Mouse (Mus musculus): ENCODE results near the gene Vmn2r24.
"Not testable (repeated sequence)": the region's sequence is repeated elsewhere in the genome, so short reads cannot be mapped to it uniquely, and the experiment has no call there.

Vmn2r24 gene

DNA sequence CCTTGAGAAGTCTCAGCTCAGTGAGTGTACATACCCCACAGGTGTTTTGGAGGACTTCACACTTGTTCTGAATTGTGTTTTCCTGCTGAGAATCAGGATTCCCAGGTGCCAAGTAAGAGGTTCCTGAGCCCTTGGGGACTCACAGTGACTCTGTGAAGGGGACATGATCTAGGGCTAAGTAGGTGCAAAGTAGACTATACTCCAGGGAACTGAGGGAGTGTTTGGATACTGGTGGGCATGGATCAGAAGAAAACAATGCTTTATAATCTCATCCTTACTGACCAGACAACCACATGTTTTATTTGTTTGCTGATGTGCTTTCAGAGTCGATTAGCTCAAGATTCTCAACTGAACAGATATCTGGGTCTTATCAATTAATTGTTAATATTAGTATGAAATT is at the start of gene Vmn2r24:
Vmn2r24 (plus strand) TSS at position 301 of the 400 bp plus-strand sequence.
- DNase-seq (ENCODE audit: extremely low spot score, low read depth, low spot score): no peak

DNA sequence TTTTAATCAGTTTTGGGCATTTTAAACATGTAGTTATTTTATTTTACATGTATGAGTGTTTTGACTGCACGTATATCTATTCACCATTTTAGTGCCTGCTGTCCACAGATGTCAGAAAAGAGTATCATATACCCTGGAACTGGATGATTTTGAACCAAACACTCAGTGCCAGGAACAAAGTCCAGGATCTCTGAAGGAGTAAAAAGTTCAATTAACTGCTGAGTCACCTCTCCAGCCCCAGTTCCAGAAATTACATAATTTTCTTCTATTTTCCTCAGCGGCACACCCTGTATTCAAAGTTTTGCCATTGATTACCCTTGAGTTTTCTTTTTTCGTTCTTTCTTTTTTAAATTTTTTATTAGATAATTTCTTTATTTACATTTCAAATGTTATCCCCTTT is 8.6 kb upstream of the Vmn2r24 start:
- DNase-seq (ENCODE audit: extremely low spot score, low read depth, low spot score): no peak

DNA sequence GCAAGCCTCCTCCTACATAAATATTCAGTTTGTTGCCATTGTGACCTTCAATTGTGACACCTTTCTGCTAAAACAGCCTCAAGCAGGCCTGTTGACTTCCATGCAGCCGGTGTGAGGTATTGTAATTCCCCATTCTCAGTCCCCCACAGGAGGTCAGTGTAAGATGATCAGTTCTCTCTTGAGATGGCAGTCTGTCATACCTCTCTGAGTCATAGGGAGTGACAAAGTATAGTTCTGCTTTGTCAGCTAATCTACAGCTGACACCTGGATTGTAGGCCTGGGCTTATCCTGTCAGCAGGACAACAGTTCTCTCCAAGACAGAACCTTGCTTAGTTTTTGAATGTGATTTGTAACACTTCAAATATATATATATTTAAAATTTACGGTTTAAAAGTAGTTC is 6.2 kb downstream of the Vmn2r24 start:
- no peak for DNase-seq (ENCODE audit: extremely low spot score, low read depth, low spot score)

DNA sequence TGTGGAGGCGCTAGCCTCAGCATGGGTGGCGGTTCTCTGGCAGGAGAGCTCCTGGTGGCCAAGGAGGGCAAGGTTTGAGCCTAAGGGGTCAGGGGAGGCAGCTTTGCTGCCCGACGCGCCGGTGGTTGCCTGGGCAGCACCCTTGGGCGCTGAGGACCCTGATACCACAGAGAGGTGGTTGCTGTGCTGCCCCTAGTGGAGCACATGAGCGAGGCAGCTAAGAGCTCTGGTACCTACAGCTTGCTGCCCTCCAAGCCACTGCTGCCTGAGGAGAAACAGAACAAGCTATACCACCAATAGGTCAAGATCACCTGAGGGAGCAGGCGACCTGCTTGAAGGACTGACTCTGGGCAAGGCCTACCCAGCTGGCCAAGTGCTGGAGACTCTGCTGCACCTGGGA is 15.1 kb downstream of the Vmn2r24 start:
- DNase-seq (ENCODE audit: extremely low spot score, low read depth, low spot score): no peak

DNA sequence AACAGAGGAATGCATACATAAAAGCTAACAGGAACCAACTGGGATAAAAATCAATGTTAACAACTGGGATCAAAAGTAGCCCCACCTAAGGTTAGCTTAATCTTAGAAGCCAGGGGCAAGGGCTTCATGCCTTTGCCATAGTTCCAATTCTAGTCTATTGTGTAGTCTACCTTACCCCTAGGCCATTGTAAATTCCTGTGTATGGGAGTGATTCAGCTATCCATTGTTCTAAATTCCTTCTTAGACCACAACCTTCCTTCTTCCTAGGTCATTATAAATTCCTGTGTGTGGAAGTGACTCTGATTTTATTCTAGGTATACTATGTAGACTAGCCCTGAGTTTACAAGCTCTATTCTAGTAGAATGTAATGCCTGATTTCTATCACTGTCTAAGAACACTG is 31.6 kb downstream of the Vmn2r24 start:
- not testable (repeated sequence) for DNase-seq (ENCODE audit: extremely low spot score, low read depth, low spot score)

DNA sequence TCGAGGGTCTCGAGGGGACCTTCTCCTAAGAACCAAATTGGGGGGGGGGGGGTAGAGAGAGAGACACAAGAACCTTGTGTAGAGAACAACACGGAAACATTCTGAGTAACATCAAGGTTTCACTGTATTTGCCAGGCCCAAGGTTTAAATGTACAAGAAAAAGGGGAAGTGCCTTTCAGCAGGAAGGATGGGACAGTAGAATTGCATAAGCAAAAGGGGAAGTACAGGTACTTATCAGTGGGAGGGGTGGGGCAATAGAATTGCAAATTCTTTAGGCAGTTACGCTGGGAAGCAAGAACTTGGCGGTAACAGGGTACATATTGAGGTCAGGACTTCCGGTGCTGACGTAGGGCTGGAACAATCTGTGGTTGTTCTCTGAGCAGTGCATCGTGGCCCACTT is 41.3 kb downstream of the Vmn2r24 start:
- no peak for DNase-seq (ENCODE audit: extremely low spot score, low read depth, low spot score)

DNA sequence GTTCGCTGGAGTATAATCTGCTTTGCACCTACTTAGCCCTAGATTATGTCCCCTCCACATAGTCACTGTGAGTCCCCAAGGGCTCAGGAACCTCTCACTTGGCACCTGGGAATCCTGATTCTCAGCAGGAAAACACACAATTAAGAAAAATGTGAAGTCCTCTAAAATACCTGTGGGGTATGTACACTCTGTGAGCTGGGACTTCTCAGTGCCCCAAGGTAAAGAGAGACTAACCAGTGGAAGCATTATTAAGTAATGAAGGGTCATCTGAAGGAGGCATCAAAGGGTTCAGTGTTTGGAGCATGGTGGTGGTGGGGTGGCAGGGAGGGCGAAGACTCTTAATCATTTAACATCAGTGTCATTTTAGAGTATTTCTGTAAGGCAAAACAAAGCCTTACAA is 74.7 kb downstream of the Vmn2r24 start, which contains the start of gene Vmn2r25:
Vmn2r25 (minus strand) TSS at position 101 of the 400 bp plus-strand sequence.
- DNase-seq (ENCODE audit: extremely low spot score, low read depth, low spot score): not testable (repeated sequence)
